Mouse (Mus musculus) retina, adult 2 months (tissue): ENCODE results near the gene Gm7102.
"Not testable (repeated sequence)": the region's sequence is repeated elsewhere in the genome, so short reads cannot be mapped to it uniquely, and the experiment has no call there.

Experiments used
- DNase-seq: peaks from one replicate; pipeline ENCODE4 v3.0.0-alpha.2; 2012; ENCODE audit warnings: low read depth, low spot score

The Gm7102 gene

GRCm38 (mm10) chr19:61175756-61176324 is at the start of gene Gm7102:
TSS of gene Gm7102 (minus strand) at chr19:61176309.
- DNase-seq, result no peak

DNA sequence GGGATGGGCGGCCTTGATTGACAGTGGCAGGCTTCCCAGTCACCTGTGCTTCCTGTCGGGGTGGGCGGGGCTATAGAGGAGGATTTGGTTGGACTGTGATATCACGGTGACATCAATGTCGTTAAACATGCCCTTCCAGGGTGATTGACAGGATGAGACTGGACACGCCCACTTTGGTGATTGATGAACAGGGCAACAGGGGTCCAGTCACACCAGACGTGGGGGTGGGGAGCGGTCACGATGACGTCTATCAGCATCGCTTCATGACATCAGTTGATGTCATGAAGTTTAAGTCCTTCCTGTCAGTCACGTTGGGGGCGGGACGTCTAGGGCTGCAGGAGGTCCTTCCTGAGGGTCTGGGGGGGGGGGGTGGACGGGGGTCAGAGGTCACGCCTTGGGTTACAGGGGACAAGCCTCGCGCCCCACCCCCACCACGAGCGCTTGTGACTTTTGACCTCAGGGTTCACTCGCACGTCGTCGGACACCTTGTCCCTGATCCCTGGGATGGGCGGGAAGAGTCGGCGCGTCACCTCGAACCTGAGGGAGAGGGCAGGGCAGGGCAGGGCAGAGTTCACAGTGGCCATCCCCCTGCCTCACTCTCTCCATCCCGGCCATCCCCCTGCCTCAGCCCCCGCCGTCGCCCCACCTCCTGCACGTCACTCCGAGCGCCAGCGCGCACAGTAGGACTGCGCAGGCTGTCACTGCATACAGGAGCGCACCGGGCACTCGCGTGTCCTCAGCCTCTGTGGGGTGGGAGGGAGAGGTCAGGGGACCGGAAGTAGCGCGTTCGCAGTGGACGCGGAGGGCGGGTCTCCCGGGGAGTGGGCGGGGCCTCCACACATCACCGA is 48.8 kb upstream of the Gm7102 start:
- DNase-seq, result no peak

DNA sequence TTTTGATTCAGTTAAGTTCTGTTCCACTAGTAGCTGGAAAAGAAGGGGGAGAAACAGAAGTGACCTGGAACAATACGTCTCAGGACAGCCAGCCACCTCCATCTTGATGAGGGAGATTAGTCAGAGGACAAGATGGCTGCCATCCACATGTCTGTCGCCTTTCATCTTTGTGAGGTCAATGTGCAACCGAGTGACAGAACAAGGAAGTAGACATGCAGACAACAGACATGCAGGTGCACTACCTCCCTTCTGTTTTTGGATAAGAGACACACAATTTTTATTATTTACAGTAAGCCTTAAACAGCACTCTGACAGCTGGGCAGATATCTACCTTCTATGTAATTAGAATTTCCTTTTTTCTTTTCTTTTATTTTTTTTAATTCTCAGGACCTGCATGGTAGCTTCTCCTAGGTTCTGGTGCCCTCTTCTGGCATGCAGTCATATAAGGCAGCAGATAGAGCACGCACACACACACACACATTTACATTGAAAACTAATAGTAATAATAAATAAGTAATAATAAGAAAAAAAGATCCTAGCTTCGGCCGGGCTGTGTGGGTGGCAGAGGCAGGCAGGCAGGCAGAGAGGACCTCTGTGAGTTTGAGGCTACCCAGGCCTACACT is 47.7 kb upstream of the Gm7102 start:
- no peak for DNase-seq

GRCm38 (mm10) chr19:61207506-61207905 is 31.4 kb upstream of the Gm7102 start:
- DNase-seq, result not testable (repeated sequence)

GRCm38 (mm10) chr19:61199836-61200235 is 23.7 kb upstream of the Gm7102 start:
- DNase-seq, result no peak

DNA sequence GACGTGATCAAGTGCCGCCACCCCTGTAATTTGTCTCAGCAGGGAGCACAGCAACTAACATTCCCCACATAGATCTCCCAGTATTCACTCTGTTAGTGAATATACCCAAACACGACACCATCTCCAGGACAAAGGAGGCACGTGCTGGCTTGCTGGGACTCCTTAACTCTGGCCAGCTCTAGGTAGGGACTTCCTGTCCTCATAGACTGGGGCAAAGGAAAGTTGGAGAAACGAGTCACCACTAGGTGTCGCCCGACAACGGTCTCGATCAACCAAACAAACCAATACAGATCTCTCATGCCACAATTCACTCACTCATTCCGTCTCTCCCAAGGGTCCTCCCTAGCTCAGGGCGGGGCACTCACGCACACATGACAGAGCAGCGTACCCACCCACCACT is 23.2 kb upstream of the Gm7102 start:
- peak; percentile 50 for DNase-seq

DNA sequence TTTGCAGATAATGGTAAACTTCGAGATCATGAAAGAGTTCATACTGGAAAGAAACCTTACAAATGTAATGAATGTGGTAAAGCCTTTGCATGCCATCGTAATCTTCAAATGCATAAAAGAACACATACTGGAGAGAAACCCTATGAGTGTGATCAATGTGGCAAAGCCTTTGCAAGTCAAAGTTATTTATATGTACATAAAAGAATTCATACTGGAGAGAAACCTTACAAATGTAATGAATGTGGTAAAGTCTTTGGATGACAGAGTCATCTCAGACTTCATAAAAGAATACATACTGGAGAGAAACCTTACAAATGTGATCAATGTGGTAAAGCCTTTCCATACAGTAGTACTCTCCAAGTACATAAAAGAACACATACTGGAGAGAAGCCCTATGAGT is 7.5 kb upstream of the Gm7102 start, which contains the start of gene Gm6020:
TSS of gene Gm6020 (plus strand) at position 301 of the 400 bp plus-strand sequence.
- DNase-seq, result not testable (repeated sequence)

GRCm38 (mm10) chr19:61151701-61152420 is 24.2 kb downstream of the Gm7102 start:
- no peak for DNase-seq

- no peak for DNase-seq
These were observed 24.8 kb downstream of the Gm7102 start for GRCm38 (mm10) chr19:61151372-61151700.

DNA sequence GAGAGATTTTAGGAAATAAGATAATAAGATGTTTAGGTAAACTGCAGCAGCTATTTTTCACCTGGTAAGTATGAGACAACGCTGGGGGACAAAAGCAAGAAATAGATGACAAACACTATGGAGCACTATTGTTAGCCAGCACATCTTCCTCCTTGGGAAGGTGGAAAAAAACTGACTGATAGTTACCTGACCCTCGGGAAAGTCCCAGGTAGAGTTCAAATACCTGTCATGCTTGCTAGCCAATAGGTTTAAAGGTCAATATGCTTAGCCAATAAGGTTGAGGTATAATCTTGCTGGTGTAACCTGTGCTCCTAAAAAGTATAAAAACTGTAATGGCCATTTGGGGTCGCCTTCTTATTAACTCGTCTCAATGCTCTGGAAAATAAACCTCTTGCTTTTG is 34.8 kb downstream of the Gm7102 start:
- no peak for DNase-seq

GRCm38 (mm10) chr19:61140342-61141206 is 35.5 kb downstream of the Gm7102 start, which contains the start of gene Zfp950:
TSS of gene Zfp950 (minus strand) at chr19:61140840.
- DNase-seq, result peak; percentile 71

- no peak for DNase-seq
These were observed 37.5 kb downstream of the Gm7102 start for GRCm38 (mm10) chr19:61138655-61139054.

DNA sequence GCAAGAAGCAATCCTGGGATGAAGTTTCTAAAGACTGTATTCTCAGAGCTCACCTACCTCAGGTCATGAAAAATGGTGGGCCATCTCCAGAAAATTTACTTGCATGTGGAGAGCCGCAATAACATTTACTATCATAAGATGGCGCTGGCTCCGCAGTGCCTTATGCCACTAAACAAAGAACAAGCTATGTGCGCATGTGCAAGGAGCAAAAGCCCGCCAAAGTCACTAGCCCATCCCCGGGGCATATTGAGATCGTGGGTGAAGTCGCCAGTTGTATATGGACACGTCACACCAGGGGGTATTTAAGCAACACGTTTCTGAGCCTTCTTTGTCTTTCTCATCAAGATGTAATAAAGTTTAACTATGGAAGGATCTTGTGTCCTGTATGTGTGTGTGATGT is 45.0 kb downstream of the Gm7102 start:
- DNase-seq, result no peak
